Mouse (Mus musculus) midbrain, embryonic 12.5 days (tissue): Measurements from ENCODE around the gene Tssk4. TPM values are rescaled to one million over a fixed set of nuclear protein-coding genes. Genes with fewer than 3 reads are reported as not detected.
A peak's percentile ranks its signal among the peaks of the same experiment; 100 is the strongest.

Source experiments
- ATAC-seq: fragments of 200-750 bp; cut with Nextera tagmentation; 2 replicates; pipeline ENCODE4 v1.8.0; 2017; ENCODE audit warnings: low read depth, moderate TSS enrichment, moderate library complexity; ENCODE audit not compliant: low FRiP score
- H3K27ac ChIP-seq: fragments of 300-500 bp; sonication (generic); replicated peaks from 2 replicates; pipeline ENCODE4 v1.5.1; 2016; ENCODE audit warnings: mild to moderate bottlenecking
- H3K27me3 ChIP-seq: fragments of 300-500 bp; sonication (generic); 2 replicates; pipeline ENCODE4 v1.6.1; 2016; ENCODE audit warnings: mild to moderate bottlenecking
- H3K36me3 ChIP-seq: fragments of 300-500 bp; sonication (generic); 2 replicates; pipeline ENCODE4 v1.6.1; 2016
- H3K4me1 ChIP-seq: fragments of 300-500 bp; sonication (generic); 2 replicates; pipeline ENCODE4 v1.6.1; 2016
- H3K4me2 ChIP-seq: fragments of 300-500 bp; sonication (generic); replicated peaks from 2 replicates; pipeline ENCODE4 v1.6.1; 2016; ENCODE audit warnings: mild to moderate bottlenecking, moderate library complexity
- H3K4me3 ChIP-seq: fragments of 300-500 bp; sonication (generic); 2 replicates; pipeline ENCODE4 v1.5.1; 2016; ENCODE audit warnings: mild to moderate bottlenecking
- H3K9ac ChIP-seq: fragments of 300-500 bp; sonication (generic); replicated peaks from 2 replicates; pipeline ENCODE4 v1.6.1; 2016; ENCODE audit warnings: mild to moderate bottlenecking, moderate library complexity
- H3K9me3 ChIP-seq: fragments of 300-500 bp; sonication (generic); 2 replicates; pipeline ENCODE4 v1.6.1; 2016; ENCODE audit warnings: mild to moderate bottlenecking
- WGBS: fragments of 180-500 bp; shearing (Covaris S2); methylation state at CpG from one replicate; pipeline ENCODE4 v1.1.7; 2016; 5-methylcytosine and 5-hydroxymethylcytosine counted together
- polyA plus RNA-seq: library from polyadenylated mRNA; unstranded; fragments of >200 nt; fragmentation: Nextera tagmentation; extraction: Ambion mirVana; gene quantifications from 2 replicates; pipeline ENCODE4 v1.2.1, GENCODE M21; 2016

Tssk4 gene
- polyA plus RNA-seq, 1 experiment from 2014 or later, result 0.63 TPM

DNA sequence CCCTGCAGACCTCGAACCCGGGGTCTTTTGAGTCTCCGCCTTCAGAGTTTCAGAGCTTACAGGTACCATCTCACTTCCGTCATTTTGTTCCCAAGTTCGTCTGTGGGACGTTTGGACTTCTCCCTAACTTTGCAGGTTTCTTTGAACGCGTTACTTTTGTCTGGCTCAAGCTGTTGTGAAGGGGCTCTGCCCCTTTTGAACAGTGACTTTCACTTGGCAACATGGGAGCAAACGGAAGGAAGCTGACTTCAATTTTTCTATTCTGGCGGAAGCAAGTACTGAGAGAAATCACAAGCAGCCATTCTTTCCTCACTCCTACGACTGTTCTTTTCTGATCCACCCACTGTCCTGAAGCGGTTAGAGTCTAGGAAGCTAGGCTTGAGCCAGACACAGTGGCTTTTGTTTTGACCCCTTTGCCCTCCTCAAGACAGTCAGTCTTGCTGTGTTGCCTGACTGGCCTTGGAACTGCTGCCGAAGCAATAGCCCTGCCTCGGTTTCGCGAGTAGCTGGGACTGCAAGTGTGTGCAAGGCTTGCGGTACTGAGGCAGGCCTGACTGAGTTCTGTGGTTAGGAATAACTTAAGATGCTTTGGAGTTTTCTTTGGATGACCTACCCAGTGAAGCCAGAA, 5.6 kb upstream of the Tssk4 start:
- WGBS, result 34% methylated on average over 17 of the region's 17 CpGs
- H3K27ac ChIP-seq, result no peak overlapping the region

DNA sequence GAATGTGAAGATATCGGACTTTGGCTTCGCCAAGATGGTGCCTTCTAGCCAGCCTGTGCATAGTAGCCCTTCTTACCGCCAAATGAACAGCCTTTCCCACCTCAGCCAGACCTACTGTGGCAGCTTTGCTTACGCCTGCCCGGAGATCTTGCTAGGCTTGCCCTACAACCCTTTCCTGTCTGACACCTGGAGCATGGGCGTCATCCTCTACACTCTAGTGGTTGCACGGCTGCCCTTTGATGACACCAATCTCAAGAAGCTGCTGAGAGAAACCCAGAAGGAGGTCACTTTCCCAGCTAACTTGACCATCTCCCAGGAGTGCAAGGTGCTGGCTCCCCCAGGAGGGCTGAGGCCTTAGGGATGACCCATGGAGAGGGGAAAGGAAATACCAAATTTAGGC, 1.5 kb downstream of the Tssk4 start:
- no peaks in the 10 kb centered on the region for H3K4me1 ChIP-seq
- no peak for ATAC-seq
- 0 out of 2 replicates have a peak, but pooled peaks cover 2% of the 10 kb centered on the region for H3K36me3 ChIP-seq

More for the DNA sequence above, 5.6 kb upstream of the Tssk4 start:
- H3K4me3 ChIP-seq, result peak overlapping the region; percentile 95
- no peaks in the 10 kb centered on the region for H3K9me3 ChIP-seq
- H3K4me1 ChIP-seq, result peaks cover 21% of the 10 kb centered on the region
- no peaks in the 10 kb centered on the region for H3K27me3 ChIP-seq
- peak overlapping the region; percentile 77 for H3K4me2 ChIP-seq
- peak overlapping the region; percentile 89 for H3K9ac ChIP-seq
- ATAC-seq, result no peak
- H3K36me3 ChIP-seq, result peaks cover 30% of the 10 kb centered on the region

DNA sequence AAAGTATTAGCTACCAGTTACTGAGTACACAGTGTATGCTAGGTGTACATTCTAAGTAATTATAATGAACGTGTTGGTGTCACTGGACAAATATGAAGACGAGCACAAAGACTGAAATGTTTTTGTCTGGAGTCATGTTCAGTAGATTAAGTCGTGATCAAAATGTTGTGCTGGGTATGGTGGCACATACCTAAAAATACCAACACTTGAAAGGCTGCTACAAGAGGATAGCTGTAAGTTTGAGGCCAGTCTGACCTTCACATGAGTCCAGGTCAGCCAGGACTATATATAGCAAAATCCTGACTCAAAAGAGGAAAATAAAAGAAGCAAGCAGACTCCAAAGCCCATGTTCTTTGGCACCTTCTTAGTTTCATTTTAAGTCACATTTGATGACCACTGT, 7.0 kb downstream of the Tssk4 start:
- no peak overlapping the region for H3K4me2 ChIP-seq
- ATAC-seq, result no peak

More for the DNA sequence above, 1.5 kb downstream of the Tssk4 start:
- no peaks in the 10 kb centered on the region for H3K27me3 ChIP-seq
- H3K9ac ChIP-seq, result no peak overlapping the region
- H3K4me2 ChIP-seq, result no peak overlapping the region
- H3K9me3 ChIP-seq, result no peaks in the 10 kb centered on the region
- no peak overlapping the region for H3K4me3 ChIP-seq
- 93% methylated on average over 7 of the region's 7 CpGs for WGBS
- H3K27ac ChIP-seq, result no peak overlapping the region

DNA sequence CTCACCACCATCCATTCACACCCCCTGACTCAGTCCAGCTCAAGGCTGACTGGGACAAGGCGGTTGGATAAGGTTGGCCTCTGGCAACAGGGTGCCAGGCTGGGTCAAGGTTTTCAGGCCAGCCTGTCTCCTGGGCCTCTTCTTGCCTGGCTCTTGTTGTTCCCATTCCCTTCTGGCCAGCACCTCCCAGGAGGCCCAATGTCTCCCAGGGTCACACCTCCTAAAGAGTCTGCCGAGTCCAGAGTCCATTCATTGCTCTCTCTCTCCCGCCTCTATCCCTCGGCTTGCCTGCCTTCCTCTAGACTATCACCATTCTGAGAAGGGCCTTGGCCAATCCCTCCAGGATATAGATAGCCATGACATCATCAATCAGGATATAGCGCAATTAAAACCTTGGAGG, 8.0 kb downstream of the Tssk4 start:
- 93% methylated on average over 5 of the region's 5 CpGs for WGBS
- no peak overlapping the region for H3K4me2 ChIP-seq
- H3K27me3 ChIP-seq, result no peaks in the 10 kb centered on the region
- H3K27ac ChIP-seq, result no peak overlapping the region
- no peaks in the 10 kb centered on the region for H3K9me3 ChIP-seq
- 0 out of 2 replicates have a peak, but pooled peaks cover 3% of the 10 kb centered on the region for H3K4me1 ChIP-seq
- H3K36me3 ChIP-seq, result peaks cover 31% of the 10 kb centered on the region
- no peak for ATAC-seq
- no peak overlapping the region for H3K4me3 ChIP-seq
- H3K9ac ChIP-seq, result no peak overlapping the region

More for the DNA sequence above, 7.0 kb downstream of the Tssk4 start:
- Histone ChIP-seq H3K27ac (no peak overlapping the region), H3K4me1 (0 out of 2 replicates have a peak, but pooled peaks cover 3% of the 10 kb centered on the region), H3K27me3 (no peaks in the 10 kb centered on the region), H3K36me3 (peaks cover 22% of the 10 kb centered on the region), H3K9me3 (no peaks in the 10 kb centered on the region), H3K9ac (no peak overlapping the region), H3K4me3 (no peak overlapping the region)
- WGBS, result 92% methylated on average over 3 of the region's 3 CpGs

DNA sequence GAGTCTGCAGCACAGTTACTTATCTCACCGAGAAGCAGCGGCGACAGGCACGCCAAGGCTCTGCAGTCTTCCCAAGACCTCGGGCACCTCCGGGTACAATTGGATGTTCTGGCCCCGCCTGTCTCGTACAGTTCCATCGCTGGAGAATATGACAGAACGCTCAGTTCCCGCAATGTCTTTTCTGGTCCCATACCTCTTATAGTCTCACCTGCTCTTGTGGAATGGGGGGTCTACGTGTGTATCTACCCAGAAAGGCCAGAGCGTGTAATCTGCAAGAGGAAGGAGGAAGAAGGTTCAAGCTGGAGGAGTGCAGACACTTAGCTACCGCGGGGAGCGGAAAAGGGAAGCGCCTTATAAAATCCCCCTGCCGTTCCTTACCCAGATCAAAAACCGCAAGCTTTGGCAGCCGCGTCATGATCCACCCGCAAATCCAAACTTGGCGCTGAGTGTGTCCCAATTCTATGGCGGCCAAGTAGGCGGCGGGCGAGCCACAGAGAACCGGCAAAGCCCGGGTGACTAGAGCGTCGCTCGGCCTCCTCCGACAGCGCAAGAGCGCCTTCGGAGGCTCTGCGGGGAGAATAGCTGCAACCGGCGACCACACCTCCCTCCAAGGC, 10.1 kb downstream of the Tssk4 start, which contains the start of gene Mdp1:
Gene Mdp1 (minus strand): TSS at position 549 of the 614 bp plus-strand sequence.
- H3K36me3 ChIP-seq, result peaks cover 39% of the 10 kb centered on the region
- 0 out of 2 replicates have a peak, but pooled peaks cover 3% of the 10 kb centered on the region for H3K4me1 ChIP-seq
- WGBS, result under 1% methylated on average over 39 of the region's 39 CpGs
- H3K27me3 ChIP-seq, result no peaks in the 10 kb centered on the region
- peak within 1 kb of the TSS; percentile 58 for H3K4me2 ChIP-seq
- peak within 1 kb of the TSS; percentile 75 for H3K4me3 ChIP-seq
- no peaks in the 10 kb centered on the region for H3K9me3 ChIP-seq
- peak; percentile 92 for ATAC-seq
- peak within 1 kb of the TSS; percentile 68 for H3K9ac ChIP-seq
- peak within 1 kb of the TSS; percentile 65 for H3K27ac ChIP-seq

DNA sequence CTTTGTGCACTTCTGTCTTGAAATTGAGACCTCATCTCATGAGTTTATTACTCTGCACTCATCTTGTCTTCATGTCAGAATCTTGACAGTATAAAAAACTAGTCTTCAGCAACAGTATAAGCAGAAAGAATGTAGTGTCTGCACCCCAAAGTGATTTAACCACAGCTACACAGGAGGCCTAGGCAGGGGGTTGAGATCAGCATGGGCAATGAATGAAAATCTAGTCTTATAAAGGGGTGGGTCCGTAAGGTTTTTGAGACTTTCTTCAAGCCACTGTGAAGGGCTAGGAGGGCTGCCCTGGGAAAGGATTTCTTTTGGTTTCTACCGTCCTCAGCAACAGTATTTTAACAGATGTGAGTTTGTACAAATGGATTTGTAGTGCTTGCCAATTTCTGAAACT, 10.7 kb downstream of the Tssk4 start:
- no peaks in the 10 kb centered on the region for H3K27me3 ChIP-seq
- 0 out of 2 replicates have a peak, but pooled peaks cover 3% of the 10 kb centered on the region for H3K4me1 ChIP-seq
- H3K9ac ChIP-seq, result no peak overlapping the region
- peak overlapping the region; percentile 75 for H3K4me3 ChIP-seq
- 43% methylated on average over 2 of the region's 2 CpGs for WGBS
- peaks cover 39% of the 10 kb centered on the region for H3K36me3 ChIP-seq
- peak overlapping the region; percentile 58 for H3K4me2 ChIP-seq
- peak overlapping the region; percentile 65; the same call in 1 of the 2 replicates for H3K27ac ChIP-seq
- no peaks in the 10 kb centered on the region for H3K9me3 ChIP-seq
- 0 out of 2 replicates have a peak, but pooled peaks have one; percentile 10 for ATAC-seq

DNA sequence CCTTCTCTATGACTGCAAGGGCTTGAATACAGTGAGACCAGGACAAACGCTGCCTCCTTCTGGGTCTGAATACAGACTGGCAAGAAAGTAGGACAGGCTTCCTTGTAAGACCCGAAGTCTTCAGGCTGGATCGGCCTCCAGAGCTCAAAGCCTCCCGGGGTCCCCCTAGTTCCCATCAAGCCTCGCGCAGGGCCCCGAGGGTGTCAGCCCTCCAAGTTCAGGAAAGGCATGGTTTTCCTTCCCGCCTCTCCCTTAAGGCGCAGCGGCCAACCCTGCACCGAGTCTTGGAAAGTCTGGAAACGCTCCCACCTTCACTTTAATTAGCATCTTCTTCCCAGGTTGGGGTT, 21.5 kb downstream of the Tssk4 start:
- Histone ChIP-seq H3K4me1 (peaks cover 25% of the 10 kb centered on the region), H3K27ac (peak overlapping the region; percentile 81), H3K27me3 (no peaks in the 10 kb centered on the region), H3K9ac (peak overlapping the region; percentile 93), H3K4me2 (peak overlapping the region; percentile 98), H3K36me3 (peaks cover 20% of the 10 kb centered on the region), H3K9me3 (no peaks in the 10 kb centered on the region), H3K4me3 (peak overlapping the region; percentile 64)
- under 1% methylated on average over 12 of the region's 12 CpGs for WGBS
- peak; percentile 53 for ATAC-seq

DNA sequence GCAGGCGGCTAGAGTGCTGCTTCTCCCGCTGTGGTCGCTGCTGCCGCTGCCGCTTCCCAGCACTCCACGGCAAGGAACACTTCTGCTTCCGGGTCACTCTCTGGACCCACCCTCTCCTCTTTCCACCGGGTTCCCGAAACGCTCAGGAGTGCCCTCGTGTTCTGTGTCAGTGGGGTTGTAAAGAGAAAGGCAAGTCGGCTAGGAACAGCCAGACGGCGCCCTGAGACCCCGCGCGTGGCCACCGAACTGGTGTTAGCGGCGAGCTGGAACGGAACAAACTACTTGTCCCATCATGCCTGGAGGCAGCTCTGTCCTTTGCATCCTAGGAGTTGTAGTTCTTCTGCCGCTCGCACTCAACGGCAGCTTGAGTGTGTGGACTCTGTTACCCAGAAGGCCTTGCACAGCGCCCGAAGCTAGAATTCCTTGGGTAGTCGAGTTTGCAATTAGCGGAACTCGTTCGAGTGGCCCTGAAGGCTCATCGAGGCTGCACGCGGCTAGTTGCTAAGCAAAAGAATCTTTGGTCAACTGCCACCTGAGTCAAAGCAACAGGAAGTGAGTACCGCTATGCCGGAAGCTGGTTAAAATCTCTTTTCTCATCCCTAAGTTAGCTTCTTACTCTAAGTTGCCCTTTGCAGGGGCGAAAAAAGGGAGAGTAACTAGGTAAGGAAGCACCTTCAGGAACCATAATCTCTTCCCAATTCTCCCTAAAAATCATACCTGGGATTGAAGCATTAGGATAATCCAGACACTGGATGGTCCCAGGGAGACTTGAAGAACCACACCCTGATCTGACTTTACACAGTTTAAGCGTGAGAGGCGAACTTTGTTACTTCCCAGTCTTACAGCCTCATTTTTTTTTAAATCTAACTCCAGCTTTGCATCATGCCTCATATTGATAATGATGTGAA, 22.1 kb downstream of the Tssk4 start, which contains the start of the genes Gmpr2 and Nedd8:
Gene Gmpr2 (plus strand): TSS at position 109 of the 908 bp plus-strand sequence.
Gene Nedd8 (minus strand): TSS at position 292 of the 908 bp plus-strand sequence.
- peak within 1 kb of the TSS; percentile 64 for H3K4me3 ChIP-seq
- H3K9me3 ChIP-seq, result no peaks in the 10 kb centered on the region
- H3K36me3 ChIP-seq, result peaks cover 22% of the 10 kb centered on the region
- peak within 1 kb of the TSS; percentile 98 for H3K4me2 ChIP-seq
- H3K27ac ChIP-seq, result peak within 1 kb of the TSS; percentile 81
- peak; percentile 98 for ATAC-seq
- H3K9ac ChIP-seq, result peak within 1 kb of the TSS; percentile 93
- H3K27me3 ChIP-seq, result no peaks in the 10 kb centered on the region
- H3K4me1 ChIP-seq, result peaks cover 25% of the 10 kb centered on the region
- under 1% methylated on average over 38 of the region's 38 CpGs for WGBS

DNA sequence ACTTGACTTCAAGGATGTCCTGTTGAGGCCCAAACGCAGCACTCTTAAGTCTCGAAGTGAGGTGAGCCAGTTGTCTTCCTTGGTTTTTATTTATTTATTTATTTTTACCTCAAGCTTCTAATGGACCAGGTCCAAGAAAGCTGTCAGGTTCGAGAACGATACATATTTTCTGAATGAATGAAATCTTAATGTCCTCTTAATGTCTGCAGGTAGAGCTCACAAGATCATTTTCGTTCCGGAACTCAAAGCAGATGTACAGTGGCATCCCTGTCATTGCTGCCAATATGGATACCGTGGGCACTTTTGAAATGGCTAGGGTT, 22.7 kb downstream of the Tssk4 start:
- ATAC-seq, result no peak
- WGBS, result 83% methylated on average over 7 of the region's 7 CpGs
- H3K27ac ChIP-seq, result 0 out of 2 replicates have a peak overlapping the region, but pooled peaks have one; percentile 81
- H3K4me1 ChIP-seq, result peaks cover 25% of the 10 kb centered on the region
- peaks cover 26% of the 10 kb centered on the region for H3K36me3 ChIP-seq
- H3K9me3 ChIP-seq, result no peaks in the 10 kb centered on the region
- H3K9ac ChIP-seq, result peak overlapping the region; percentile 29
- H3K27me3 ChIP-seq, result no peaks in the 10 kb centered on the region
- peak overlapping the region; percentile 64 for H3K4me3 ChIP-seq
- peak overlapping the region; percentile 98 for H3K4me2 ChIP-seq

DNA sequence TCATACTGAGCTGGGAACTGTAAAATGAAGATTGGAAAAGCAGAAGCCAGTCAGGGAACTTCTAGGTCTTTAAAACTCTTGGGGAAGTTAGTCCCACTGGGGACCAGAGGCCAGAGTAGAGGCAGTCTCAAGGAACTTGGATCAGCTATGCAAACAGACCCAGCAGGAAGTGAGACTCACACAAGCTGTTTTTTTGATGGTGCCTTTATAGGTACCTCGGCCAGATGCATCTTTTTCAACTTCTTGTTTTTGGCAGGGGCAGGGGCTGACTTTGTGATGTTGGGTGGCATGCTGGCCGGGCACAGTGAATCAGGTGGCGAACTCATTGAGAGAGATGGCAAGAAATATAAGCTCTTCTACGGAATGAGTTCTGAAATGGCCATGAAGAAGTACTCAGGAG, 27.6 kb downstream of the Tssk4 start:
- WGBS, result 89% methylated on average over 4 of the region's 4 CpGs
- ATAC-seq, result no peak
- Histone ChIP-seq H3K4me3 (no peak overlapping the region), H3K9ac (no peak overlapping the region), H3K4me2 (no peak overlapping the region), H3K36me3 (peaks cover 43% of the 10 kb centered on the region), H3K9me3 (no peaks in the 10 kb centered on the region), H3K27me3 (no peaks in the 10 kb centered on the region), H3K4me1 (peaks cover 15% of the 10 kb centered on the region), H3K27ac (no peak overlapping the region)

DNA sequence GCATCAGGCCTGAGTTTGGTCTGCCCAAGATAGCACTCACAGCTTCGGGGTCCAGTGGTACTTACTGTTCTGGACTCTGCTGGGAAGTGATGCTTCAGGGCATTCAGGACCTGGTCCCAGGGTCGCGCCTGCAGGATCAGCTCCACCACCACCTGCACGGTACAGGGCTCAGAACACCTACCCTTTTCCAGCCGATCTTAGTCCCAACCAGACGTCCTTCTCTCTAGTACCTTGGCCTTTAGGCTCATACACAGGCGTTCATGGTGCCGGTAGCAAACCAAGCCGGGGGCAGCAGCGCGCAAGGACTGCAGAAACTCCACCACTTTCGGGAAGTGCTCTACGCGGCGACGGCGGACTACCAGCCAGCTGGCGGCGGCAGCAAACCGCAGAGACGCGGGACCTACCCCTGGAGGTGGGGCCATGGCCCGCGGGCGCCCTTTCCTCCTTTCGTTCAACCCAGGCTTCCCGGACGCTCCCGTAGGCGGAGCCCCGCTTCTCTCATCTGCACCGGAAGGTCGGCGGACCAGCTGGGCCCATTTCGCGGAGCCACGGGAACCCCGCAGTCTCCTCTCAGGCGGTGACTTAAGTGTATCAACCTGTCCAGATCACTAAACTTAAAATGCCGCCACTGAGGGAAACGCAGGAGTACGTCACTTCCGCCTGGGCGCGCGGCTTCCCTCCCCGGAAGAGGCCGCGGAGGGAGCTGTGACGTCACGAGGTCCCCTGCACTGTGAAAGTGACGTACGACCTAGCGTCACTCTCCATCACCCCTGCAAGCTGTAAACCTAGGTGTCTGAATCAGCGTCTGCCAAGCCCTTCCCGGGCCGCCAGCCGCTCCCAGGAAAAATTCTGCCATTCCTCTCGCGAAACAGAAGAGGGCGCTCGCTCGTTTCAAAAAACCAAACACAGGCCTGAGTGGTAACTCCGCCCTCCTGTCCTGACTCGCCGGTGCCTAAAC, 31.5 kb downstream of the Tssk4 start, which contains the start of gene Tinf2:
Gene Tinf2 (minus strand): TSS at position 661 of the 958 bp plus-strand sequence.
- Histone ChIP-seq H3K4me2 (peak within 1 kb of the TSS; percentile 75), H3K9ac (peak within 1 kb of the TSS; percentile 73), H3K36me3 (peaks cover 36% of the 10 kb centered on the region), H3K4me1 (peaks cover 11% of the 10 kb centered on the region), H3K27me3 (no peaks in the 10 kb centered on the region), H3K4me3 (peak within 1 kb of the TSS; percentile 72), H3K27ac (peak within 1 kb of the TSS; percentile 56; the same call in 1 of the 2 replicates), H3K9me3 (no peaks in the 10 kb centered on the region)
- under 1% methylated on average over 65 of the region's 66 CpGs for WGBS
- peak; percentile 98 for ATAC-seq
